In the genomic region with DNA sequence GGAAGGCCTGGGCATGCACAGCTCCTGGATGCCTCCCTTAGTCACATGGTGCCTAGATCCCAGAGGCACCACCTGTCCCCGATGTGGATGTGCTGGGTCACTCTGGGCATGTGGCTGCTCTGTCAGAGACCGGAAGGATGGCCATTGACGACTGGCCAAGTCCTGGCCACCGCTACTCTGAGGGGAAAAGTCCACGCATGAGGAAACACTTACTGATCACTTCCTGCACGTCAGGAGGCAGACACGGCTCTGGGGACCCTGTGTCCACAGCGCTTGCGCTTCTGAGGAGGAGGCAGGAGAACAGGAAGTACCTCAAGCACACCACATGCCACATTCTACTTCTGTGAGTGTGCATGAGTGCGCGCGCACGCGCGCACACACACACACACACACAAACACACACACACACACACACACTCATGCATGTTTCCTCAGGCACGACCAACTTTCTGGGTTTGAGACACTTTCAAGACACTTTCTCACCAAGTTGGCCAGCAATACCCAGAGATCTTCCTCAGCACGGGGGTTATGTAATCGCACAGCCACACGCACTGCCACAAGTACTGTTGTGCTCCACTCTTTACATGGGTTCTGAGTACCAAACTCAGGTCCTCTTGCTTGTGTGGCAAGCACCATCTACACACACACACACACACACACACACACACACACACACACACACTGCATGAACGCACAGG, we compare ENCODE assay signal across 8 mouse cellular contexts.
DNase-seq lines count a peak whose midpoint lies in the region; ATAC-seq and TF ChIP-seq lines count a peak whose summit lies in the region.

No protein-coding gene starts in this region.

- no peaks in the 10 kb centered on the region for H3K9me3 ChIP-seq in forebrain, embryonic 10.5 days
- H3K9me3 ChIP-seq in forebrain, embryonic 12.5 days = no peaks in the 10 kb centered on the region
- no peaks in the 10 kb centered on the region for H3K9me3 ChIP-seq in stomach, embryonic 14.5 days (ENCODE audit: control insufficient read depth, low read depth, low read length)

- no peak for ATAC-seq in forebrain, embryonic 12.5 days (ENCODE audit: low FRiP score)
- ATAC-seq in hematopoietic stem cell, adult 5-6 weeks (replicated peaks in 1 of 2; ENCODE audit: insufficient read depth in 1 of 2, low FRiP score in 2 of 2, low TSS enrichment in 1 of 2, low read depth in 1 of 2, poor library complexity in 2 of 2, severe bottlenecking in 2 of 2) = peak; percentile 74 to 80
- ATAC-seq in stomach, embryonic 14.5 days (ENCODE audit: insufficient number of reproducible peaks, insufficient read depth, low FRiP score, low read depth) = no peak

- TF ChIP-seq POLR2A in bone marrow, adult 2 months (IDR thresholded peaks at IDR 0.05; ENCODE audit: borderline replicate concordance, control insufficient read depth, low read depth, low read length) = peak; percentile 67

- H3K4me2 ChIP-seq in forebrain, embryonic 12.5 days = no peak overlapping the region
- no peak overlapping the region for H3K4me2 ChIP-seq in stomach, embryonic 14.5 days (replicated peaks; ENCODE audit: low read depth, low read length)

- TF ChIP-seq CTCF in bone marrow, adult 2 months (IDR thresholded peaks at IDR 0.05; ENCODE audit: control insufficient read depth, insufficient read depth, low read length) = no peak

- no peak overlapping the region for H3K4me3 ChIP-seq in forebrain, embryonic 10.5 days
- no peak overlapping the region for H3K4me3 ChIP-seq in forebrain, embryonic 12.5 days (replicated peaks)
- no peak overlapping the region for H3K4me3 ChIP-seq in bone marrow, adult 2 months (replicated peaks; ENCODE audit: control insufficient read depth, low read depth, low read length)
- H3K4me3 ChIP-seq in stomach, embryonic 14.5 days (ENCODE audit: low read depth, low read length) = no peak overlapping the region

- peak overlapping the region; percentile 56; the same call in 1 of the 2 replicates for H3K27ac ChIP-seq in forebrain, embryonic 10.5 days
- H3K27ac ChIP-seq in forebrain, embryonic 12.5 days = no peak overlapping the region
- H3K27ac ChIP-seq in bone marrow, adult 2 months (ENCODE audit: control insufficient read depth, insufficient read depth, low read depth, low read length, poor library complexity) = peak overlapping the region; percentile 89
- peak overlapping the region; percentile 33; the same call in 1 of the 2 replicates for H3K27ac ChIP-seq in stomach, embryonic 14.5 days (ENCODE audit: low read length)

- no peak for DNase-seq in forebrain, embryonic 10.5 days (ENCODE audit: extremely low spot score, low spot score)
- peak; percentile 84 to 85 for DNase-seq in lung, adult 18-20 months
- DNase-seq in frontal cortex, postnatal 14 days (ENCODE audit: low spot score in 2 of 2) = no peak
- no peak for DNase-seq in cerebellum, adult 11 months

- peaks cover 4% of the 10 kb centered on the region; the same call in 1 of the 2 replicates for H3K36me3 ChIP-seq in forebrain, embryonic 10.5 days (replicated peaks)
- H3K36me3 ChIP-seq in forebrain, embryonic 12.5 days (replicated peaks) = no peaks in the 10 kb centered on the region
- no peaks in the 10 kb centered on the region for H3K36me3 ChIP-seq in stomach, embryonic 14.5 days (ENCODE audit: control insufficient read depth, insufficient read depth, low read length)

- H3K27me3 ChIP-seq in forebrain, embryonic 10.5 days (ENCODE audit: poor library complexity, severe bottlenecking) = 0 out of 2 replicates have a peak, but pooled peaks cover 14% of the 10 kb centered on the region
- 0 out of 2 replicates have a peak, but pooled peaks cover 3% of the 10 kb centered on the region for H3K27me3 ChIP-seq in forebrain, embryonic 12.5 days
- no peaks in the 10 kb centered on the region for H3K27me3 ChIP-seq in stomach, embryonic 14.5 days (ENCODE audit: control insufficient read depth, insufficient read depth, low read length)

- H3K4me1 ChIP-seq in forebrain, embryonic 10.5 days = peaks cover 52% of the 10 kb centered on the region
- H3K4me1 ChIP-seq in forebrain, embryonic 12.5 days = peaks cover 31% of the 10 kb centered on the region
- H3K4me1 ChIP-seq in bone marrow, adult 2 months (ENCODE audit: control insufficient read depth, insufficient read depth, low read length) = peaks cover 11% of the 10 kb centered on the region; the same call in 1 of the 2 replicates
- H3K4me1 ChIP-seq in stomach, embryonic 14.5 days (ENCODE audit: control insufficient read depth, insufficient read depth, low read length) = peaks cover 24% of the 10 kb centered on the region

- H3K9ac ChIP-seq in forebrain, embryonic 12.5 days = no peak overlapping the region
- no peak overlapping the region for H3K9ac ChIP-seq in stomach, embryonic 14.5 days (replicated peaks; ENCODE audit: low read depth, low read length)

- WGBS in forebrain, embryonic 10.5 days = 77% methylated on average over 20 of the region's 20 CpGs
- 76% methylated on average over 20 of the region's 20 CpGs for WGBS in forebrain, embryonic 12.5 days
- 6% methylated on average over 20 of the region's 20 CpGs for WGBS in bone marrow, adult 2 months
- WGBS in stomach, embryonic 14.5 days = 67% methylated on average over 20 of the region's 20 CpGs

Comparison
In these comparisons a context has a peak if more than half of its experiments do, and no peak if none do; other contexts are left out.
1. DNase-seq: peak in lung, adult 18-20 months (2 of 2); none in forebrain, embryonic 10.5 days (single experiment), frontal cortex, postnatal 14 days (0 of 2) and cerebellum, adult 11 months (single experiment).
2. ATAC-seq: peak in hematopoietic stem cell, adult 5-6 weeks (2 of 2); none in forebrain, embryonic 12.5 days (single experiment) and stomach, embryonic 14.5 days (single experiment).